11 mouse cellular contexts compared by ENCODE assay signal in the genomic region with DNA sequence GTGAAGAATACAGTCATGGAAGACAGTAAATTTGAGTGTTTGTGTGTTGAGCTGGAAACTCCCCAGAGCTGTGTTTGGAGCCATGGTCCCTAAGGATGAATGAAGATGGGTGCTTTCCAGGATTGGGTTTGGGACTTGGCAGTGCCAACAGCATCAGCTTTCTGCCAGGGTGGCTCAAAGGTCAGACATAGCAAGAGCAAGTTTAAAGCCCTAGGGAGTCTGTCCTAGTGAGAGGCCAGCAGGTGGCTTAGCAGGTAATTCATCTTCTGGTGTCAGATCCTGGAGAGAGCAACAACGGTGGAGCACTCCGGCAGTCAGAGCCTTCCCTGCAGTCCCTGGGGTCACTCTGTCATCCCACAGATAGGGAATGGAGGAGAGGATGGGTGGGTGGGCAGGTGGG. TPM values are rescaled to one million over a fixed set of nuclear protein-coding genes. Genes with fewer than 3 reads are reported as not detected.
DNase-seq lines count a peak whose midpoint lies in the region; ATAC-seq lines count a peak whose summit lies in the region.
"Had no signal": no experiment of that assay in that cellular context is flagged by ENCODE, and none has a peak within 500 bp of the region (broad histone marks: within the 10 kb centered on the region; RNA-seq: fewer than 3 reads in every experiment).

No protein-coding gene starts in this region.

- H3K4me3 ChIP-seq in heart, embryonic 15.5 days, result no peak overlapping the region
- H3K4me3 ChIP-seq in neural tube, embryonic 13.5 days, result no peak overlapping the region
- H3K4me3 ChIP-seq: hindbrain, embryonic 15.5 days; stomach, embryonic 15.5 days had no signal

- H3K36me3 ChIP-seq in heart, embryonic 15.5 days, result peaks cover 7% of the 10 kb centered on the region; the same call in 1 of the 2 replicates
- 0 out of 2 replicates have a peak, but pooled peaks cover 5% of the 10 kb centered on the region for H3K36me3 ChIP-seq in neural tube, embryonic 13.5 days
- H3K36me3 ChIP-seq: hindbrain, embryonic 15.5 days; stomach, embryonic 15.5 days had no signal

- 20% methylated on average over 2 of the region's 2 CpGs for WGBS in heart, embryonic 15.5 days
- WGBS in neural tube, embryonic 13.5 days, result 8% methylated on average over 2 of the region's 2 CpGs

- 0 out of 2 replicates have a peak overlapping the region, but pooled peaks have one; percentile 19 for H3K9ac ChIP-seq in heart, embryonic 15.5 days
- H3K9ac ChIP-seq in neural tube, embryonic 13.5 days, result peak overlapping the region; percentile 50
- H3K9ac ChIP-seq: hindbrain, embryonic 15.5 days; stomach, embryonic 15.5 days had no signal

- H3K27me3 ChIP-seq in heart, embryonic 15.5 days, result no peaks in the 10 kb centered on the region
- no peaks in the 10 kb centered on the region for H3K27me3 ChIP-seq in neural tube, embryonic 13.5 days
- H3K27me3 ChIP-seq: hindbrain, embryonic 15.5 days; megakaryocyte, embryonic 14.5 days; stomach, embryonic 15.5 days had no signal

- peak; percentile 56 for DNase-seq in cerebellum, adult 9-10 months
- DNase-seq in cerebellum, adult 11 months, result no peak
- DNase-seq in heart, postnatal 14 days, result no peak
- no peak for DNase-seq in neural tube, embryonic 10.5 days (ENCODE audit: extremely low spot score, low spot score)
- no peak for DNase-seq in retina, postnatal 1 day
- DNase-seq in frontal cortex, postnatal 36 days (ENCODE audit: low spot score in 2 of 2), result no peak

- peak overlapping the region; percentile 76 for H3K27ac ChIP-seq in heart, embryonic 15.5 days
- H3K27ac ChIP-seq in neural tube, embryonic 13.5 days (replicated peaks), result no peak overlapping the region
- H3K27ac ChIP-seq: hindbrain, embryonic 15.5 days; stomach, embryonic 15.5 days had no signal

- no peak overlapping the region for H3K4me2 ChIP-seq in heart, embryonic 15.5 days
- no peak overlapping the region for H3K4me2 ChIP-seq in neural tube, embryonic 13.5 days
- H3K4me2 ChIP-seq: hindbrain, embryonic 15.5 days; stomach, embryonic 15.5 days had no signal

- intact Hi-C loops in heart, postnatal 14 days (cut with DNase I), result loop anchor here (2.0 kb wide), 2 partner anchors 60 to 74 kb away; a partner anchor contains a TSS

- ATAC-seq in heart, embryonic 15.5 days (replicated peaks; ENCODE audit: insufficient number of reproducible peaks, insufficient read depth, low FRiP score, low read depth), result no peak
- ATAC-seq in neural tube, embryonic 13.5 days (ENCODE audit: low read depth), result no peak

- no peaks in the 10 kb centered on the region for H3K9me3 ChIP-seq in heart, embryonic 15.5 days (replicated peaks)
- no peaks in the 10 kb centered on the region for H3K9me3 ChIP-seq in neural tube, embryonic 13.5 days
- H3K9me3 ChIP-seq: hindbrain, embryonic 15.5 days; megakaryocyte, embryonic 14.5 days; stomach, embryonic 15.5 days had no signal

- H3K4me1 ChIP-seq in heart, embryonic 15.5 days (replicated peaks), result peaks cover 56% of the 10 kb centered on the region
- H3K4me1 ChIP-seq in neural tube, embryonic 13.5 days (replicated peaks), result peaks cover 58% of the 10 kb centered on the region

RNA-seq across cellular contexts. Expression of a gene that starts 31.5 kb away (rescaled TPM):
- 3.0 and 8.4 TPM in 2 replicates for polyA plus RNA-seq in heart, embryonic 15.5 days (2015; fragmentation: Nextera tagmentation; extraction: Ambion mirVana)
- 1 to 10 TPM; 1.2 to 3.2 TPM for total RNA-seq in heart, postnatal 14 days (2021)
- polyA plus RNA-seq in neural tube, embryonic 13.5 days (2015; fragmentation: Nextera tagmentation; extraction: Ambion mirVana), result 1.9 and 2.5 TPM in 2 replicates
